Mouse (Mus musculus) stomach, postnatal 0 days (tissue): ENCODE data around the gene Tgfbr3.

Experiments used
- CTCF ChIP-seq: IDR thresholded peaks from 2 replicates; pipeline ENCODE4 v1.5.1; 2016; ENCODE audit warnings: antibody characterized with exemption, low read depth, mild to moderate bottlenecking, moderate library complexity
- EP300 ChIP-seq: optimal IDR thresholded peaks from 2 replicates; pipeline ENCODE3; 2016; ENCODE audit warnings: antibody characterized with exemption

DNA sequence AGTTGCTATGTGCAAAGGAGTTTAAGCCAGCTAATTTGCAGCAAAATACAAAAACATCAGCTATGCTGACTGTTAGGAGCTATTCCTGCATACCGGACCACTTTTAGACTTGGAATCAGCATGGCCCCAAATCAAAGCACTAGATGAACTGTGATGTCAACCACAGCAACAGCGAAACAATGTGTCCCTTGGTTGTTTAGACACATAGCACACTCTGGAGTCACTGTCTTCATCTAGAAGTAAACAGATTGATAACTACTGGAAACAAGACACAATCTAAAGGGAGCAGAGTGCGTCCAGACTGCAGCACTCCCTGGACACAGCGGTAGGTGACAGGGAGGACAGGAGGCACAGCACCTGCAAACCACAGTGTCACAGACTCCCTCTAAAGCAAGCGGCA is 110.2 kb downstream of the Tgfbr3 start:
- no peak for TF ChIP-seq CTCF
- TF ChIP-seq EP300, result no peak
